Mouse (Mus musculus) midbrain, embryonic 16.5 days (tissue): Measurements from ENCODE around the gene Rtkn2. TPM values are rescaled to one million over a fixed set of nuclear protein-coding genes. Genes with fewer than 3 reads are reported as not detected.

Experiments
- ATAC-seq: fragments of 200-750 bp; cut with Nextera tagmentation; 2 replicates; pipeline ENCODE4 v1.8.0; 2017; ENCODE audit warnings: moderate TSS enrichment
- H3K27ac ChIP-seq: fragments of 300-500 bp; sonication (generic); 2 replicates; pipeline ENCODE4 v1.5.1; 2014; ENCODE audit warnings: mild to moderate bottlenecking, low read length, mixed read lengths
- H3K27me3 ChIP-seq: fragments of 300-500 bp; sonication (generic); 2 replicates; pipeline ENCODE4 v1.6.1; 2014; ENCODE audit warnings: low read depth, low read length, mixed read lengths; ENCODE audit not compliant: control insufficient read depth, insufficient read depth
- H3K36me3 ChIP-seq: fragments of 300-500 bp; sonication (generic); 2 replicates; pipeline ENCODE4 v1.6.1; 2014; ENCODE audit warnings: mild to moderate bottlenecking, low read length, moderate library complexity, mixed read lengths; ENCODE audit not compliant: control insufficient read depth, insufficient read depth
- H3K4me1 ChIP-seq: fragments of 300-500 bp; sonication (generic); 2 replicates; pipeline ENCODE4 v1.6.1; 2014; ENCODE audit warnings: mild to moderate bottlenecking, low read length, mixed read lengths; ENCODE audit not compliant: control insufficient read depth, insufficient read depth
- H3K4me2 ChIP-seq: fragments of 300-500 bp; sonication (generic); 2 replicates; pipeline ENCODE4 v1.6.1; 2014; ENCODE audit warnings: mild to moderate bottlenecking, low read length, mixed read lengths
- H3K4me3 ChIP-seq: fragments of 300-500 bp; sonication (generic); 2 replicates; pipeline ENCODE4 v1.5.1; 2014; ENCODE audit warnings: low read depth, mild to moderate bottlenecking, low read length, moderate library complexity, mixed read lengths
- H3K9ac ChIP-seq: fragments of 300-500 bp; sonication (generic); 2 replicates; pipeline ENCODE4 v1.6.1; 2014; ENCODE audit warnings: low read depth, low read length, mixed read lengths
- H3K9me3 ChIP-seq: fragments of 300-500 bp; sonication (generic); replicated peaks from 2 replicates; pipeline ENCODE4 v1.6.1; 2014; ENCODE audit warnings: mild to moderate bottlenecking, low read length, mixed read lengths; ENCODE audit not compliant: control insufficient read depth, poor library complexity, severe bottlenecking
- WGBS: fragments of 180-500 bp; shearing (Covaris S2); extraction: QIAGEN DNeasy Blood & Tissue Kit; methylation state at CpG from one replicate; pipeline ENCODE4 v1.1.7; 2014; 5-methylcytosine and 5-hydroxymethylcytosine counted together
- polyA plus RNA-seq: library from polyadenylated mRNA; unstranded; fragments of >200 nt; fragmentation: Nextera tagmentation; extraction: Ambion mirVana; gene quantifications from 2 replicates; pipeline ENCODE4 v1.2.1, GENCODE M21; 2015

Gene Rtkn2
- polyA plus RNA-seq, 1 experiment from 2014 or later = 3.0 TPM

GRCm38 (mm10) chr10:68028327-68029080, 49.1 kb downstream of the Rtkn2 start:
- Histone ChIP-seq H3K36me3 (no peaks in the 10 kb centered on the region), H3K27me3 (no peaks in the 10 kb centered on the region), H3K27ac (no peak overlapping the region), H3K9ac (no peak overlapping the region), H3K4me3 (no peak overlapping the region), H3K4me1 (no peaks in the 10 kb centered on the region; the same call in 1 of the 2 replicates), H3K9me3 (no peaks in the 10 kb centered on the region), H3K4me2 (no peak overlapping the region)
- 90% methylated on average over 12 of the region's 12 CpGs for WGBS
- ATAC-seq = no peak

- H3K27me3 ChIP-seq = no peaks in the 10 kb centered on the region
- H3K36me3 ChIP-seq = no peaks in the 10 kb centered on the region
- H3K4me1 ChIP-seq = no peaks in the 10 kb centered on the region; the same call in 1 of the 2 replicates
- H3K27ac ChIP-seq = no peak overlapping the region
- ATAC-seq = no peak
- H3K4me2 ChIP-seq = no peak overlapping the region
- 89% methylated on average over 5 of the region's 5 CpGs for WGBS
- H3K4me3 ChIP-seq = no peak overlapping the region
- no peak overlapping the region for H3K9ac ChIP-seq
- no peaks in the 10 kb centered on the region for H3K9me3 ChIP-seq
Observed at GRCm38 (mm10) chr10:68029081-68029626, 49.8 kb downstream of the Rtkn2 start.

GRCm38 (mm10) chr10:68030027-68030426, 50.7 kb downstream of the Rtkn2 start:
- H3K4me1 ChIP-seq = no peaks in the 10 kb centered on the region; the same call in 1 of the 2 replicates
- H3K27ac ChIP-seq = no peak overlapping the region
- H3K36me3 ChIP-seq = no peaks in the 10 kb centered on the region
- no peak overlapping the region for H3K4me3 ChIP-seq
- WGBS = 74% methylated on average over 6 of the region's 6 CpGs
- no peak overlapping the region for H3K4me2 ChIP-seq
- no peaks in the 10 kb centered on the region for H3K9me3 ChIP-seq
- no peak overlapping the region for H3K9ac ChIP-seq
- no peaks in the 10 kb centered on the region for H3K27me3 ChIP-seq
- ATAC-seq = no peak

GRCm38 (mm10) chr10:68035707-68036367, 56.5 kb downstream of the Rtkn2 start:
- no peak for ATAC-seq
- Histone ChIP-seq H3K9me3 (no peaks in the 10 kb centered on the region), H3K4me1 (peaks cover 11% of the 10 kb centered on the region), H3K9ac (no peak overlapping the region), H3K27me3 (no peaks in the 10 kb centered on the region), H3K4me3 (no peak overlapping the region), H3K4me2 (no peak overlapping the region), H3K36me3 (no peaks in the 10 kb centered on the region), H3K27ac (no peak overlapping the region)
- 93% methylated on average over 20 of the region's 20 CpGs for WGBS

- H3K9ac ChIP-seq = no peak overlapping the region
- H3K36me3 ChIP-seq = no peaks in the 10 kb centered on the region
- WGBS = 96% methylated on average over 17 of the region's 17 CpGs
- no peaks in the 10 kb centered on the region for H3K27me3 ChIP-seq
- H3K4me1 ChIP-seq = peaks cover 11% of the 10 kb centered on the region
- no peak overlapping the region for H3K4me2 ChIP-seq
- no peaks in the 10 kb centered on the region for H3K9me3 ChIP-seq
- no peak overlapping the region for H3K4me3 ChIP-seq
- H3K27ac ChIP-seq = no peak overlapping the region
- no peak for ATAC-seq
Observed at GRCm38 (mm10) chr10:68036368-68036980, 57.1 kb downstream of the Rtkn2 start.

- Histone ChIP-seq H3K36me3 (no peaks in the 10 kb centered on the region), H3K4me1 (peaks cover 11% of the 10 kb centered on the region), H3K27me3 (no peaks in the 10 kb centered on the region), H3K27ac (peak overlapping the region; percentile 34; the same call in 1 of the 2 replicates), H3K4me2 (peak overlapping the region; percentile 38), H3K9me3 (no peaks in the 10 kb centered on the region), H3K4me3 (no peak overlapping the region), H3K9ac (0 out of 2 replicates have a peak overlapping the region, but pooled peaks have one; percentile 21)
- peak; percentile 63; the same call in 1 of the 2 replicates for ATAC-seq
- 23% methylated on average over 8 of the region's 8 CpGs for WGBS
Observed at GRCm38 (mm10) chr10:68038997-68039624, 59.7 kb downstream of the Rtkn2 start.

- H3K4me1 ChIP-seq = peaks cover 11% of the 10 kb centered on the region
- H3K9ac ChIP-seq = 0 out of 2 replicates have a peak overlapping the region, but pooled peaks have one; percentile 21
- H3K27ac ChIP-seq = peak overlapping the region; percentile 34
- H3K27me3 ChIP-seq = no peaks in the 10 kb centered on the region
- H3K4me2 ChIP-seq = peak overlapping the region; percentile 38
- ATAC-seq = no peak
- WGBS = 42% methylated on average over 14 of the region's 14 CpGs
- no peak overlapping the region for H3K4me3 ChIP-seq
- H3K9me3 ChIP-seq = no peaks in the 10 kb centered on the region
- H3K36me3 ChIP-seq = no peaks in the 10 kb centered on the region
Observed at GRCm38 (mm10) chr10:68039641-68040205, 60.4 kb downstream of the Rtkn2 start.

GRCm38 (mm10) chr10:68040394-68040793, 61.0 kb downstream of the Rtkn2 start:
- Histone ChIP-seq H3K4me1 (peaks cover 11% of the 10 kb centered on the region), H3K27ac (no peak overlapping the region), H3K27me3 (no peaks in the 10 kb centered on the region), H3K36me3 (no peaks in the 10 kb centered on the region), H3K4me3 (no peak overlapping the region), H3K9me3 (no peaks in the 10 kb centered on the region), H3K4me2 (no peak overlapping the region), H3K9ac (no peak overlapping the region)
- 86% methylated on average over 6 of the region's 6 CpGs for WGBS
- no peak for ATAC-seq
